Mouse (Mus musculus) retina, embryonic 14.5 days (tissue): ENCODE results near the gene Slc31a2.
"Not testable (repeated sequence)": the region's sequence is repeated elsewhere in the genome, so short reads cannot be mapped to it uniquely, and the experiment has no call there.

Experiments used
- DNase-seq: peaks from one replicate; pipeline ENCODE4 v3.0.0-alpha.2; 2015; ENCODE audit warnings: low spot score

Slc31a2 gene

DNA sequence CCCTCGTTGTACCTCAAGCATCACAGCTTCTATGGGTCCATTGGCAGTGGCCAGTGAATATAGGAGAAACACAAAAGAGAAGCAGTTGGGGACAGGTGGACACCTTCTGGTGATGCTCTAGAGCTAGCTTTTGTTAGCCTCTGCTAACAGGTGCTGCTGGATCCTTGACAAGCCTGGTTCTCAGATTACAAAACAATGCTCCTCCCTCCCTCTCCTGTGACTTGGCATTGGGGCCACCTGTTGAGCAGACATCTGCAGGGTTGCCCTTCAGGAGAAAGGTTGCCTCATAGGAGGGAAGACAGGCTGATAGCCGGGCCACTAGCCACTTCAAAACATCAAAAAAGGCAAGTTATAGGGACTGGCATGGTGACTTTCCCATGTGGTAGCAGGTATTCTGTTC lies at the start of gene Slc31a2:
Gene Slc31a2 (plus strand): TSS at position 287 of the 400 bp plus-strand sequence.
- DNase-seq: peak; percentile 17

DNA sequence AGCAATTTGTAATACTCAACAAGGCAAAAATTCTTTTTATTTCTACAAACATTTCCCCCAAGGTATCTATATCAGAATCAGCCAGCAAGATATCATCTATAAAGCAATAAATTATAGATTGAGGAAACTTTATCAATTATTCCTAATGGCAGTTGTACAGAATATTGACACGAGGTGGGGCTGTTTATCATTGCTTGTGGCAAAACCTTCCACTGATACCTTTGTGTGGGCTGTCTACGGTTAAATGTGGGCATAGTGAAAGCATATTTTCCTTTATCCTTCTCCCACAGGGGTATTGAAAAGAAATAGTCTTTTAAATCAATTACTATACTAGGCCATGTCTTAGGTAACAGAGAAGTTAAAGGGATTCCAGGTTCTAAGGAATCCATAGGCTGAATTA lies 48.9 kb upstream of the Slc31a2 start:
- DNase-seq: no peak

DNA sequence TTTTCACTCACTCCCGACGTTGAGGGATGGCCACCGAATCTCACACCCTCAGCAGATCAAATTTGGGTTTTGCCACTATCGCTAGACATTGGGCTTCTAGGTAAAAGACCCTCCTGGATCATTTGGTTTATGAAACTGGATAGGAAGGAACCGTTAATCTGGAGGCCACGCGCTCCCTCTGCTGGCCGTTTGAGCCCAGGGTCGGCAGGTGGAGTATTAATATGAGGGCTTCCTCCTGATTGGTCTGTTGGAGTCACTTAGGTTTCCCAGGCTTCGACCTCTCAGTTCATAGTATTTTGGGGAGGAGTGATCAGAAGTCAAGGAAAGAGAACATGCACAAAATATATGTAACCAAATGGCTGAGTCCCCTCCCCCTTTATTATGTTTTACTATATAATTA lies 34.0 kb upstream of the Slc31a2 start:
- DNase-seq: peak; percentile 64

DNA sequence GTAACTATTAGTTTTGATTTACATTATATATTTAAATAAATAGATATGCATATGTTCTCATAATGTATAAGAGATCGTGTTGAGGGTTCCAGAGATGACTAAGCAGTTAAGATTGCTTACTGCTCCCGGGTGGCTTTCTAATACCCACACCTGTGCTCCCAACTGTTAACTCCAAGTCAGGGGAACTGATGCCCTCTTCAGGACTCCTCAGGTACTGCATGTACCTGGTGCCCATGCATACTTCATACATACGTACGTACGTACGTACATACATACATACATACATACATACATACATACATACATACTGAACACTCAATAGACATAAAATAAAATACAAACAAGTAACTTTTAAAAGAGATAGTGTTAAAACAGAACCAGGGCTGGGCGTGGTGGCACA lies 32.9 kb upstream of the Slc31a2 start:
- DNase-seq: no peak

DNA sequence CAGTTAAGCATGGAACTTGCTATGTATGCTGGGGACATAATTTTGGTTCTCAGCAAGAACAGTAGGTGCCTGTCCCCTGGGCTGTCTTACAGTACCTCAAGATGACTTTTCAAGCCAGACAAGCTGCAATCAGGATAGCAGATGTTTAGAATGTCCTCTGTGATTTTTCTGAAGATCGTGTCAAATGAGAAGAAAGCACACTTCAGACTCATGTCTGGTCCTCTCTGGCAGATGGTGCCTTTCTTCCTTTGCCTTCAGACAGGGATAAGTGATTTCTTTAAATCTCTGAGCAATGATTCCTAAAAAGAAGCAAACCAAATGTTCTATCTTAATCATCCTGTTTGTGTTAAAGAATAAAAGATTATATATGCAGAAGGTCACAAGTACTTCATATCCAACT lies 32.2 kb upstream of the Slc31a2 start:
- DNase-seq: no peak

DNA sequence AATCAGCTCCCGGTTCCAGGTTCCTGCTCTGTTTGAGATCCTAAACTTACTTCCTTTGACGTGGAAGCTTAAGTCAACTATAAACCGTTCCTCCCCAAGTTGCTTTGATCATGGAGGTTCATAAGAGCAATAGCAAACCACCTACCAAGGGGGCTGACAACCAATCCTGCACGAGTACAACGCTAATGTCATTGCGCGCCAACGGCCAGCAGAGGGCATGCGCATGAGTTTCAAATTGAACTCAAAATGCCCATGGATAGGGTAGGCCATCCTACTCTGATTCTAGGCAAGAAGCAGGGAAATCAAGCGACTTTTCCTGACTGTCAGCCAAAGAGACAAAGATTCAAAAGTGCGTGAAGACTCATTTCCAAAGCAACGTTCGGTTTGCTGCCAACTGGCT lies 31.6 kb upstream of the Slc31a2 start, which contains the start of gene Zfp37:
Gene Zfp37 (minus strand): TSS at position 279 of the 400 bp plus-strand sequence.
- peak; percentile 15 for DNase-seq

DNA sequence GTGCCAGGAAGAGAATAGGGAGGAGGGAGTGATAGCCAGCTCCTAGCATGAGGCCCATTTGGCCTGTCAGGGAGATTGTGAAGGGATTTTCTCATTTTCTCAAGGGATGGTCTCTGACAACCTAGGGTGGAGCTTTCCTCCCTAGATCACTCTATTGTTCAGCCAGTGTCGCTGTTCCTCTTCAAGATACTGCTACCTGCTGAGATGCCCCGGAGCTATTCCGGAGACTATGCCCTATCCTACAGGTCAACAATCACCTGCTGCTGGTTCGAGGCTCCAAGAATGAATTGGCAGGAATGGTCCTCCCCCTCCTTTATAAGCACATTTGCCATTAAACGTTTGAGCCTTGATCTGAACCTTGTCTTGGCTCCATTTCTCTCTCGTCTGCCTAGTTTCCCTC lies 21.8 kb upstream of the Slc31a2 start:
- no peak for DNase-seq

DNA sequence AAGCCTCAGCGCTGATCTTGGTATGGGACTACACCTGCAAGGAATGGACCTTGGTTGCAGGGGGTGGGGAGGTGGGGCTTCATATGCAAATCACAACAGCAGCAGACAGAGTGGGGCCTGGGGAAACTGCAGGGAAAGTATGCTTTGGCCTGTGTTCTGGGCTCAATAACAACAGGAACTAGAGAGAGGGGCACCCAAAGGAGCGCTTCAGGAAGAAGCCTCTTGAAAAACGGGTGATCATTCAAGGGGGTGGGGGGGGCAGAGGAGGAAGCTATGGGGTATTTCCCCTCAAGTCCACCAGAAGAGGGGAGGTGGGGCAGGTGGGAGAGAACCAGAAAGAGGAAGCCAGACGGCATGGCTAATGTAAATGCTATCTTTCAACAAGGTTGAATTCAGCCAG lies 14.0 kb upstream of the Slc31a2 start:
- no peak for DNase-seq

DNA sequence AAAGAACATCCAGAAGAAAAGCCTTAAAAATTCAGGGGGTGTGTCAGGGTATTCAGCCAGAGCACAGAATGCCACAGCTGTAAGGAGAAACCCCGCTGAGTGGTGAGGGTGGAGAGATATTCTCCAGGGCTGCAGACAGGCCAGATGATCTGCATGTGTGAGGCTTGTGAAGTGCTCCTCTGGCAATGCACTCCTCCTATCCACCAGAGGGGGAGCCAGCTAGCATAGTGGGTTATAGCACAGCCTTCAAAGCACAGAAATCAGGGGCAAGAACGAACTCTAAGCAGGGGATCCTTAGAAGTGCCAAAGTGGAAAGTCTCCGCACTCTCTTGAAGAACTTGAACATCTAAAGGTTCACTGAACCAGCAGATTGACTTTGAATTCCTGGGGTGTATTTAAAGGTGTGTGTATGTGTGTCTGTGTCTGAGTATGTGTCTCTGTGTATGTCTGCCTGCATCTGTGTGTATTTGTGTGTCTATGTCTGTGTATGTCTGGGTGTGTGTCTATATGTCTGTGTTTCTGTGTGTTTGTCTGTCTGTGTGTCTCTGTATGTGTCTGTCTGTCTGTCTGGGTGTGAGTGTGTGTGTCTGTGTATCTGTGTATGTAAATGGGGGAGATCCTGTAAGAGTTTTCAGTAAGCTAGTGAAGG lies 11.3 kb upstream of the Slc31a2 start:
- DNase-seq: peak; percentile 46

DNA sequence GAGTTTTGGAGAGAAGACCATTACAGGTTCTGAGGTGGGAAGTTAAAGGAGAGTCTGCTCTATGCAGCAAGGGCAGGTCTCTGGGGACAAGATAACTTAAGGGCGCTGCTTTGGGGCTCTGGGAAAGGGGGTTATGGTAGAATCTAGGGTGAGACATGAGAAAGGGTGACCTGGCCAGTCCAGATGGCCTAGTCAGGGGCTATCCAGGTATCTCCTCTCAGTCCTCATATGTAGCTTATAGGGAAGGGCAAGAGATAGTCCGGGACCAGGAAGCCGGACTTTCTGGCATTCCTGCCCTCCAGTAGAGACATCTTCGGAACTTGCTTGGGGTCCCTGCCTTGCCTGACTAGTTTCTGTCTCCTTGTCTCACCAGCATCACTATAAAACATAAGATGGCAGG lies 10.6 kb upstream of the Slc31a2 start:
- no peak for DNase-seq

DNA sequence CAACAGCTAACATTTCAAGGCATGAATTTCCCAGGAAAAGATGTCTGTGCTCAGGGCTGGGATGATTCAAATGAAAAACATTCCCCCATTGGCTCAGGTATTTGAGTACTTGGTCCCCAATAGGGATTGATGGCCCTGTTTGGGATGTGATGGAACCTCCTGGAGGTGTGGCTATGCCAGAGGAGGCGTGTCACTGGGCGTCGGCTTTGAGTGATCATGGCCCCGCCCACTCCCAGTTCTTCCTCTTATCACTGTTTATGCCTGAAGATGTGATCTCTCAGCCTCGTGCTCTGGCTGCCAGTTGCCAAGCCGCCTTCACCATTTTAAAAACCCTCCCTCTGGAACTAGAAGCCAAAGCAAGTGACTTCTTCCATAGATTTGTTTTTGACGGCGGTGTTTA lies 7.8 kb upstream of the Slc31a2 start:
- DNase-seq: no peak

DNA sequence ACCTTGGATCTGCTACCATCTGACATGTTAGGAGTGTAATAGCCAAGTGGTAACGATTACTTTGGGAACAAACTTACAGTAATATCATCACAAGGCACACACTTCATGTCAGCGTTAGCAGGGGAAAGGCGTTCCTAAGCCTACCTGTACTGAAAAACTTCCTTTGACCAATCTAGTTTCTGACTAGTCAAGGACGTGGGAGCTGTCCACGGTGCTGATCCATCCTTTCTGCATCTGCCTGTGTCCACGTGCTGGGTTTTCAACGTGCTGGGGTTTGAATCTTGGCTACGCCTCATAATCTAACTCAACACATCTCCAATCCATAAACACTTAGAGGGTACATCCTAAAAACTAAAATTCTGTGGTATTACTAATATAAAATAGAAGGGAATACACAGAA lies 5.4 kb upstream of the Slc31a2 start:
- peak; percentile 72 for DNase-seq

DNA sequence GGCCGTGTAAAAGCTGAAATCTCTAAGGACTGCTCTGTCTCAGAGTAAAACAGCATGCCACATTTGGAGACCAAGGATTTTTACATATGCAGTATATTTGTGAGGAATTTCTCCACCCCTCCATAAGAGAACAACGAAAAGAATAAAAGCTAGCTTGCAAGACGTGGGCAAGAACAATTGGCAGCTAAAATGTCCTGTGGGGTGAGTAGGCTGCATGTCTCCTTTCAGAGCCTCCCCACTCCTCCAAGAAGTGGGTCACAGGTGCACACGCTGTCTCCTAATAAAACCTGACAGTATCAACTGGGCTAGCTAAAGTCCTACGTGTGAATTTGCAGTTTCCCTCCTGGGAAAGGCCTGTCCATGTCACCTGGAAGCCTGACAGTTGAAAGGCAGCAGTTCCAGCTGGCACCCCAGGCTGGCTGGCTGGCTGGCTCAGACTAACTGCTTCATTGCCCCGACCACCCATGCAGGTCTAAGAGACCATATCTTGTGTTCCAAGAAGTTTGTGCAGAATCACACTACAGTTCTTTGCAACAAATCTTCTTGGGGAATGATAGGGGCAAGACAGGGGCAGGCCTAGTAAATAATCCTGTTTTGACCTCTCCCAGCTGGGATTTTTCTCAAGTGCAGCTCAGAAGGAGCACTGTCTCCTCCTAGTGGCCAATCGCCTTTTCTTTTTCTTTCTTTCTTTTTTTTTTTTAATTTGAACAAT lies 927 bp downstream of the Slc31a2 start:
- peak; percentile 74 for DNase-seq

DNA sequence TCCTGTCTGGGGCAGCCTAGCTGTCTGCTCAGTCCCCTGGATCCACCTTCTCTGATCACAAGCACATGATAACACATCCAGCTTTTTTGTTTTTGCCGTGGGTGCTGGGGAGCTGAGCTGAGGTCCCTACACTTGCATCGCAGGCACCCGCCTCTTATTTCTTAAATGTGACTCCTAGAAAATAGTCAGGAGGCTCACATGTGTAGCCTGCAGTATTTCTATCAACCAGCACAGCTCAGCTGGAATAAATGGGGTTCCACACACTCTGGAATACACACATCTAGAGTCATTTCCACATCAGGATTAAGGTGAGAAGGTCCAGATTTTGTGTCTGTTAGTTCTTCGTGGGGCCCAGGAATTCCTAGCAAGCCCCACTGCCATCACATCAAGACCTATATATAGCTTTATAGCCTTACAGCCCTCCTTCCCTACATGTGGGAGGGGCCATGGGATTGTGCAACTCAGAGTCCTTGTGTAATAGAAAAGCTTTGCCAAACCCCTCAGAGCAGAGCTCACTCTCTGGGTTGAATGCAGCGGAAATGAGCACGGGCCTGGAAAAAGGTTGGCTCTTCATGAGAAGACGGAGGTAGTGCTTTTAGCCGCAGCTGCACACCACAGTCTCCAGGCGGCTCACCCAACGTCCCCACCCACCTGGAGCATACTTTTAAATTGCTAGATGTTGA lies 2.9 kb downstream of the Slc31a2 start:
- no peak for DNase-seq

DNA sequence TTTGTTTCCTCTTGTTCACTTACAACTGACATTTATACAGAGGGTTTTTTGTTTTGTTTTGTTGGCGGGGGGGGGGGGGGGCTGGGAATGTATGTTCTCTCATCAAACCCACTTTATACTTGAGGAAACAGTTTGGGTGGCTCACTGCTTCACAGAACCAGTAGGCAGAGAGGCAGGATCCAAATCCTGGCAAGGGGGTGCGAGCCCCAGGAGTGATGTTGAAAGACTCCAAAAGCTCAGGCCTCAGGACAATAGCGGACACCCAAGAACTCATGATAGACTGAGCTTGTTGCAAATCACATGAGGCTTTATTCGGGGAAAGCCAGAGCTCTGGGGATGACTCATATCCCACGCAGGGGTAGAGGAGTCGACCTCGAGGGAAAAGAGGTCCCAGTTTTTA lies 3.7 kb downstream of the Slc31a2 start:
- not testable (repeated sequence) for DNase-seq

DNA sequence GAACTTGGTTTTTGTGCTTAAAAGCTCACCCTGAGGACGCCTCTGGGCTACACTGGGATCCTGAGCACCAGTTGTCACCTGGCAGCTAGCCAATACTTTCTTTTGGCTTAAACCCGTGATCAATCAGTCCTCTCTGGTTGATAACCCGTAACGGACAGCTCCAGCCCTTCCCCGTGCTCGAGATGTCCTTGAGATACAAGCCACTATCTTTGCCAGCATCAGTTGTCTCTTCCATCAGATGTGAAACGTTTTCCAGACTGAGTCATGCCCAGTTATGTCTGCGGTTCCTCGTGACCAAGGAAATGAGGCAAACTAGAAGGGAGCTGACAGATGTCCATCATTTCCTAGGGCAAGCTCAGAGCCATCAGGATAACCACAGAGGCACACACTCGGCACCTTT lies 4.7 kb downstream of the Slc31a2 start:
- no peak for DNase-seq

DNA sequence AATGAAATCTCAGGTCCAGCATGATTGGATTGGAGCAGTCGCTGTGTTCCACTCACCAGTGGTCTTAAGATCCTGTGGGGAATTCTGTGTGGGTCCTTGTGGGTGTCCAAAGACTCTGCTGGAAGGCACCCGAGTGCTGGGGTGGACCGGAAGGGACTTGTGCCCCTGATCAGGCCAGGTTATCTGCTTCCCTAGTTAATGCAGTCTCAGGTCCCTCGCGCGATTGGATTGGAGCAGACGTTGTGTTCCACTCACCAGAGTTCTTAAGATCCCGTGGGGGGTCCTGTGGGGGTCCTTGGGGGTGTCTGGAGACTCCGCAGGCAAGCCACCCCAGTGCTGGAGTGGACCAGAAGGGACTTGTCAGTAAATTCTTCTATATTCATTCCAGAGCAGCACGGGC lies 10.3 kb downstream of the Slc31a2 start:
- DNase-seq: no peak

DNA sequence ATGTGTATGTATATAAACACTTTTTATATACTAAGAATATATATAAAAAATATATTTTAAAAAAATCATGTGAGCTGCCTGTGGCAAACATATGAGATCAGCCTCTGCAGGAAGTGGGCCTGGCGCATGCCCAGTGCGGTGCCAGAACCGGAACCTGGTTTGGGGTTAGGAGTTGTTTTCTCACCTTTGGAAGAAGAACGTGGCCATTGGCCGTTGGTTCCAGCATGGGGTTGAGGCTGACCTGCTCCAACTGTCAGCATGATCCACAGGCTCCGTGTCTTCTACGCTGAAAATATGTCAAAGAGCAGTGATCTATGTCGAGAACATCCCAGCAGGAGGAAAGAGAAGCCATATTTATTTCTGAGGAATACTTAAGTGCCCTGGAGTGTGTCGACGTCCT lies 11.6 kb downstream of the Slc31a2 start:
- no peak for DNase-seq

DNA sequence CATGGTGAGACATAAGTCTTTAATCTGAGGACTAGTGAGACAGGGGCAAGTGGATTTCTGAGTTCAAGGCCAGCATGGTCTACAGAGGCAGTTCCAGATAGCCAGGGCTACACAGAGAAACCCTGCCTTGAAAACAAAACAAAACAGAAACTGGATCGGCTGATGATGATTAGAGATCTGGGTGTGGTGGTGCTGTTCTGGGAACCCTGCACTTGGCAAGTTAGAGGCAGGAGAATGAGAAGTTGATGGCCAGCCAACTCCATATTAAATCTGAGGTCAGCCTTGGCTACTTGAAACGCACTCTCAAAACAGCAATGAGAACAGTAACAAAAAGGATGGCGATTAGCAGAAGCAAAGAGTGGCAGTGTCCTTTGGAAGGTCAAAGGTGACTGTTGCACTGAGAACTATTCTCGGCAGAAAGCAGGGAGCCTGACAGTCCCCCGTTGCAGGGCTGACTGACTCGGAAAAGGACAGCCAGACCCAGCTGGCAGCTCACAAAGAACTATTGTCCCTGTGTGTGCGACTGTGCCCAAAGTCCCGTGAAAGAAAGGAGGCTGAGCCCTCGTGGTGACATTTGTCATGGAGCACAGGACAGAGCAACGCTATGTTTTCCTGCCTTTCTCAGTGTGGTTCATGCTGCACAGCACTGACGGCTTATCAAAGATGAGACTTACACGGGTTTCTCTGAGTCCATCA lies 12.6 kb downstream of the Slc31a2 start:
- DNase-seq: peak; percentile 71

DNA sequence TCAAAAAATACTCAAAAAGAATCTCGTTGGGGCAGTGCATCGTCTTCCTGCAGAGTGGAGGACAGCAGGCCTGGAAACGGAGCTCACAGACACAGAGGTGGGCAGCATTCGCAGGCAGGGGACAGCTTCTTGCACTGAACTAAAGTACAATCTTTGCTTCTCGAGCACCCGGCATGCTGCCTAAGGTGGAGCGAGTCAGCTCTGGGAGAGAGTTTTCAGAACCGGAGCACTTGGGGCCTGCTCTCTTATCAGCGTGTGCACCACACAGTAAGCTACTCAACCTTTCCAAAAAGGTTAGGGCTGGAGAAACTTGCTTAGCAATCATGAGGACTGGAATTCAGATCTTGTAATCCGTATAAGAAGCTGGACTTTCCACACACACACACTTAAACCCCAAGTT lies 14.3 kb downstream of the Slc31a2 start:
- no peak for DNase-seq

DNA sequence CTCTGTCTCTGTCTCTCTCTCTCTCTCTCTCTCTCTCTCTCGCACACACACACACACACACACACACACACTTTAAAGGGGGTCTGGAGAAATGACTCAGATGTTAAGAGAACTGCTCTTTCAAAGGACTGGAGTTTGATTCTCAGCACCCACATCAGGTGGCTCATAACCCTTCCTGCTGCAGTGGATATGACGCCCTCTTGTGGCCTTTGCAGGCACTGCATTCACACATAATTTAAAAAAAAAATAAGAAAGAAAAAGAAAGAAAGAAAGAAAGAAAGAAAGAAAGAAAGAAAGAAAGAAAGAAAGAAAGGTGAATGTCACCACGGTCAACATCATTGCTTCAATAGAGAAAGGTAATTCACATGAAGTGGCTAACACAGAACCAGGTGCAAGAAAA lies 14.9 kb downstream of the Slc31a2 start:
- no peak for DNase-seq

DNA sequence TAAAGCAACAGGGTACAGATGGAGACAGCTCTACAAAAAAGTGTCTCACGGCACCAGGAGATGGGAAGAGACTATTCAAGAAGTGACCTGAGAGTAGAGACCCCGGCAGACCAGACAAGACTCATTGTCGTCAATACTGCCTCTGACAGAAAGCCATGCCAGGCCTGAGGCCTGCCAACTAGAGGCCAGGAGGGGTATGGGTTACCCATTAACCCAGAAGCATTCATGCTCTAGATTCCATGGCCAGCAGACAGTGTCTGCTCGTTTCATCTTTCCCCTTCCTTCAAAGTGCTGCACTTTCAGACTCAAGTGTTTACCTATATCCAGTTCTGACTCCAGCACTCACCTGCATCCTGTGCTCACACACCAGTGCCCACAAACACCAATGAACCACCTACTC lies 15.7 kb downstream of the Slc31a2 start:
- no peak for DNase-seq

DNA sequence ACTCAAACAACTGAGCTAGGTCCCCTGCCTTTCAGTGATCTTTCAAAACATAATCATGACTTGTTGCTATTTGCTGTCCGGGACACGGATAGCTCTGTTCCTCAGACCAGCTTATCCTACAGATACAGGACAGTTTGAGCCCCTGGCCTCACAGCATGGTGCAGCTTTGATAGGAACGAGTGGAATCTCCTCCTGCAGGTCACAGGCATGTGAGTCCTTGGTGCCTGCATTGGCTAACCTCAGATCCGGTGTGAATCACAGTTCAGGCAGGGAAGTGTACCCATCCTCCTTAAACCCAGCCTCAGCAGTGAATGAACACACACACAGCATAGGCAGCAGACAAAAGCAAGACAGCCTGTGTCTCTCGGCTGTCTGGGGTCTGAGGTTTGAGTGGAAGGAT lies 19.0 kb downstream of the Slc31a2 start:
- DNase-seq: no peak
